Mouse (Mus musculus) testis, adult 2 months (tissue): ENCODE data around the gene Arhgef28.

Source experiments
- CTCF ChIP-seq: fragments of 200-500 bp; IDR thresholded peaks from 2 replicates; pipeline ENCODE4 v1.5.1; 2012; ENCODE audit warnings: low read depth, mild to moderate bottlenecking, inconsistent platforms, low read length, moderate library complexity; ENCODE audit not compliant: control insufficient read depth, insufficient read depth, insufficient replicate concordance
- POLR2A ChIP-seq: fragments of 200-500 bp; IDR thresholded peaks from 2 replicates; pipeline ENCODE4 v1.6.1; 2012; ENCODE audit warnings: low read depth, mild to moderate bottlenecking, inconsistent platforms, low read length, moderate library complexity; ENCODE audit not compliant: control insufficient read depth

DNA sequence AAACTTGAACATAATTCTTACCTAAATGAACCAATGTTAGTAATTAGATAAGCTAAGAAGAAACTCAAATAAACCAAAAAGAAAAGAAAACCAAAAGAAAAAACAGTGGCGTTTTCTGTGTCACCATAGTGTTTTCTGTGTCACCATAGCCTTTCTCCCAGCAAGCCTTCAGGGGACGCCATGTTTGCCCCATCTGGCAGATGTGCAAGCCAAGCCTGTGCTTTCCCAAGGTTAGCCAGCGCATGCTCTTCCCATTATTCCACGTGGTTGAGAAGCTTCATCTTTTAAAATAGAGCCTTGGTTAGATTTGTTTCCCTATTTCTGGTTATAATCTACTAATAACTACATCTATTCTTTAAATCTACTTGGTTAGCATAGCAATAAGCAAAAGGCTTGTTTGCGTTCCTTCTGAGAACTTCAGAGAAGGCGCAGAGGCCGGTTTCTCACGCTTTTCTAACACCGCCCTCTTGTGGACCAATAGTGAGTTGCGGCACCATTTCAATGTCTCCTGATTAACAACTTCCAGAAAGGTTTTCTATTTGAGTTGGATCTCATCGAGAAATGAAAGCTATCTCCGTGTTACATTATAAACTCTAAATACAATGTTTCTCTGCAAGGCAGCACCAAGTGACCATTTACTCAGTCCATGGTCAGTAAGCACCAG is 33.9 kb upstream of the Arhgef28 start:
- TF ChIP-seq CTCF = peak; percentile 44; the same call in 1 of the 2 replicates
- TF ChIP-seq POLR2A = no peak
